Mouse (Mus musculus) liver (tissue): ENCODE measurements around the gene Zbtb7a.
"Not testable (repeated sequence)": the region's sequence is repeated elsewhere in the genome, so short reads cannot be mapped to it uniquely, and the experiment has no call there.

Experiments used
- DNase-seq: peaks from one replicate; pipeline ENCODE4 v3.0.0-alpha.2; 2020; ENCODE audit warnings: mixed read lengths

The Zbtb7a gene

DNA sequence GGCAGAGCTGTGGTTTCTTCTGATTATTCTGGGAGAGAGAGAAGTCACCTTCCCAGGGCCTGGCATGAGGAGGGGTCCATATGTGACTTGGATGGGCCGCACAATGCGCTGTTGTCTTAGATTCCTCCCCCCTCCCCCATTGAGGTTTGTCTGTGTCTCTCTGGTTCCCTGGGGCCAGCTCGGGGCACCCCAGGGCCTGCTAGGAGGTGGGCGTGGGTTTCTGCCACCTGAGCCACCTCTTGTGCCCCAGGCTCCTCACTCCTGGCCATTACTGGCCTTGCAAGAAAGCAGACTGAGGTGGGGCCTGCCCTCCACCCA lies 4.5 kb downstream of the Zbtb7a start:
- no peak for DNase-seq

DNA sequence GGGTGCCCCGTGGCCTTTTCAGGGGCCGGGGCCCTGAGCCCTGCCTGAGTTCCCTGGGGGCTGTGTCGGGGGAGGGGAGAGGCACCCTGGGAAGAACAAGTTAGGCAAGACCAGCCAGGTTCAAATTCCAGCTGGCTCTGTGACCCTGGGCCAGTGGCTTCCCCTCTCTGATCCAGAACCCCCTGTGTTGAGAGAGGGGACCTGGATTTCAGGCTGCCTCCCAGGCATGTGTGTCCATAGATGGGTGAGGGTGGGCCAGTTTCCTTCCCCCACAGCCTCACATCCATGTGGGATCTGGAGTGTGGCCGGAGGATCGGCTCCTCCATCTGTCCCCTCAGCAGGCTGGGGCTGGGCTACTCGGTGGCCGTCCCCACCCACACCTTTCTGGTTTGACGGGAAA lies 5.0 kb downstream of the Zbtb7a start:
- no peak for DNase-seq

DNA sequence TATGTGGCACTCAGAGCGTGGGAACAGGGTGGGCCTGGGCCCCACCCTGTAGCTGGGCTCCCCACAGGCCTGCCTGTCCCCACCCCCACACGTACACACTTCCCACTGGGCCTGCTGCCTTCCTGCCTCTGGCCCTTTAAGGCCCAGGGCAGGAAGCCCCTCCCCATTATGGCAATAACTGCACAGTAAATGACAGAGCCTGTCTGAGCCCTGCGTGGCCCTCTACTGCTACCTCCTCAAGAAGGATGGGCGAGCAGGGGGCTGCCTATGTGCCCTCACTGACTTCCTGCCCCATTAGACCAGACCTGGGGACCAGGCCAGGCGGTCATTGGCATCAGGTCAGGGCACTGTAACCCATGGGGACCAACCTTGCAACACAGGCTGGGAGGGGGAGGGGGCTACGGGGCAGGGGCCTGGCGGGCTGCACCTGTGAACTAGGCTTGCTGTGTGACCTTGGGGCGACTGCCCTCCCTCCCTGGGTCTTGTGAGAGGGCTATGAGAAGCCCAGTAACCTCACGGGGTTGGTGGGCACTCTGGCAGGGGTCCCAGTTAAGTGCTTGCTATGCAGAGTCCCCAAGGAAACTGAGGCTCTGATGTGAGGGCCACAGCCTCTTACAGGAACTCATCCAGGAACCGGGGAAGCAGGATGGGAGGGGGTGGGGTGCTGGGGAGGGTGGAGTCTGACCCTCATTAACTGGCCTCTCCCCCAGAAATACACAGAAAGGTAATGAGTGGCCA lies 5.9 kb downstream of the Zbtb7a start:
- peak; percentile 41 for DNase-seq

DNA sequence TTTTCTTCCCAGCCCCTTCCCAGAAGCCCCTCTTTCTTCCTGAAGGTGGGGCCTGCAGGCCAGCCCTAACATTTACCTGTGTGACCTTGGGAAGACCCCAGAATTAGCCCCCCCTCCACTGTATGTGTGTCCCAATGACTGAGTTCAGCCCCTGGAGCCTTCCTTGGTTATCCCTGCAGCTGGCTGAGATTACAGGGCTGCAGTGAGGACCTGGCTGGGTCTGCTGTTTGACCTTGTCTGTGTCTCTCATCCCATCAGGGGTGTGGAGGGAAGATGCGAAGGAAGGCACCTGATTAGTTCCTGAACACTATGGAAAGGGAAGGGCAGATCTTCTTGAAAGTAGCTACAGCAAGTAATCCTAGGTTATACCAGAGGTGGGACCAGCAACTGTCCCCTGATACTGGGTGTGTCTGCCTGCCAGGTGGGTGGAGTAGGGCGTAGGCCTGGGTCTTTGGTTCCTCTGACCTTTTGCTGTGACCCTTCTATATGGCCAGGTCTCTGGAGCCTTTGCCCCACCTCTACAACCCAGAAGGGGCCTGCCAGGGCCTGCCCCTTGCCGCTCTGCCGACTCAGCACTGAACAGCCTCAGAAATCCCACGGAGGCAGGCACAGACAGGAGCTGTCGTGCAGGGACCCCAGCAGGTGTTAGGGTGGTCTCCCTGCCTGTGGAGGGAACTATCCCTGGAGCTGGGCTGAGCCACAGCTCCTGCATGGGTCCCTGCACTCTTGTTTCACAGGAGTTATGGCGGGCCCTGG lies 6.6 kb downstream of the Zbtb7a start:
- DNase-seq = no peak

DNA sequence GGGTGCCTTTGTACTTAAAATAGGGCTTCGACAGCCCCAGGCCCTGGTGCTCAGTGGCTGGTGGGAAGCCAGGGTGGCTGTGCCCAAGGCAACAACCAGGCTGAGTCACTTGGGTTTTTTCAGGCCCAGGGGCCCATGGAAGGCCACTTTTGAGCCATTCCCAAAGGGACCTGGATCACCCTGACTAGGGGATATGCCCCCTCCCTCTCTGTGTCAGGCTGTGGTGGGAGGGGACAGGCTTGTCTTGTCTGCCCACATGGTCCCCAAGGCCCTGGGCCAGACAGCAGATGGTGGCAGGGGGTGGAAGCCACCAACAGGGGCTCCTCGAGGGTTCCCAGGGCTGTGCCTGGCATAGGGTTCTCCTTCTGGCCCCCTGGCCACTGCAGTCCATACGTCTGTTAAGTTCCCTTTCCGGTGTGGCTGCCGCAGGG lies 7.5 kb downstream of the Zbtb7a start:
- DNase-seq = no peak

DNA sequence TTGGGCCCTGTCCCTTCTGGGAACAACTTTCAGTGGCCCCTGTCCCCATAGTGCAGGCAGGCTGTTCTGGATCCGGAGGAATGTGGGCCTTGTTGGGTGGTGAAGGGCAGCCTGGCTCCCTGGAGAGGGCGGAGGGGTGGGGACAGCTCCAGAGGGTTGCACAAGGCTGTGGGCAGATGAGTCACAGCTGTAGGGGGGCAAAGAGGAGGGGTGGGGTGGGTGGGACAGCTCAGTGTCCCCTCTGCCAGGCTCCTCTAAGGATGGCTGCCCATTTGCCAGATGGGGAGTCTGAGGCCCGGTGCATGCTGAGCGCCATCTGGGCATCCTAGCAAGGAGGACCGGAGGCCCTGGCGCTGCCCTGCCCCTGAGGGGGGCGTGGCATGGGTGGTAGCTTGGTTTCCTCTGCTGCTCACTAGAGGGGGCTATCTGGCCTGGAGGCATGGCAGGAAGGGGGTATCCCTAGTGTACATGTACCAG lies 8.2 kb downstream of the Zbtb7a start:
- no peak for DNase-seq

DNA sequence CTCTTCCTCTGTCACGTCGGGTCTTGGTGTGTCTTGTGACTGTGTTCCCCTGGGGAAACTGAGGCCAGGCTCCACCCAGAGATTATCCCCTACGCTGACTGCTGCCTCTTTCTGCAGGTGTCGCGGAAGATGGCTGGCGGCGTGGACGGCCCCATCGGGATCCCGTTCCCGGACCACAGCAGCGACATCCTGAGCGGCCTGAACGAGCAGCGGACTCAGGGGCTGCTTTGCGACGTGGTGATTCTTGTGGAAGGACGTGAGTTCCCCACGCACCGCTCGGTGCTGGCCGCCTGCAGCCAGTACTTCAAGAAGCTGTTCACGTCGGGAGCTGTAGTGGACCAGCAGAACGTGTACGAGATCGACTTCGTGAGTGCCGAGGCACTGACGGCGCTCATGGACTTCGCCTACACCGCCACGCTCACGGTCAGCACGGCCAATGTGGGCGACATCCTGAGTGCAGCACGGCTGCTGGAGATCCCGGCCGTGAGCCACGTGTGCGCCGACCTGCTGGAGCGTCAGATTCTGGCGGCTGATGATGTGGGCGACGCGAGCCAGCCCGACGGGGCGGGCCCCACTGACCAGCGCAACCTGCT lies 8.9 kb downstream of the Zbtb7a start:
- DNase-seq = no peak

DNA sequence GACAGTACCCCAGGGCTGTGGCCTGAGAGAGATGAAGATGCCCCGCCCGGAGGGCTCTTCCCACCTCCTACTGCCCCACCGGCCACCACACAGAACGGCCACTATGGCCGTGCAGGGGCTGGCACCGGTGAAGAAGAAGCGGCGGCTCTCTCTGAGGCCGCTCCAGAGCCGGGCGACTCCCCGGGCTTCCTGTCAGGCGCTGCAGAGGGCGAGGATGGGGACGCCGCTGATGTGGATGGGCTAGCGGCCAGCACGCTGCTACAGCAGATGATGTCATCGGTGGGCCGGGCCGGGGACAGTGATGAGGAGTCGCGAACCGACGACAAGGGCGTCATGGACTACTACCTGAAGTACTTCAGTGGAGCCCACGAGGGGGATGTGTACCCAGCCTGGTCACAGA lies 9.6 kb downstream of the Zbtb7a start:
- no peak for DNase-seq

DNA sequence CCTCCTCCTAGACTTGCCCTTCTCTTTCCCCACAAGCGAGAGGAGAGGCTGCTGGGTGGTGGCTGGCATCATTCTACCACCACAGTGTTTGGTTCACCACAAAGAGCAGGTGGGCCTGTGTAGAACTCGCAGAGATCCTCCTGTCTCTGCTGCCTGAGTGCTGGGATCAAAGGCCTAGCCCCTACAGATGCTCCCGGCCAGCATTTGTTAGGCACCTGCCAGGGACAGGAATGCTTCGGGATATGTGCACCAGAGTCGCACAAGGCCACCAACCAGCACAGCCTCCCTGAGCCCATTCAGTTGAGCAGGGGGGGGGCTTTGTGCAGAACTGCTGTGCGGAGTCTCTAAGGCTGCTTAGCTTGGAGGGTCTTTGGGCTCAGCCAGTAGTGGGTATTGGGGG lies 10.3 kb downstream of the Zbtb7a start:
- no peak for DNase-seq

DNA sequence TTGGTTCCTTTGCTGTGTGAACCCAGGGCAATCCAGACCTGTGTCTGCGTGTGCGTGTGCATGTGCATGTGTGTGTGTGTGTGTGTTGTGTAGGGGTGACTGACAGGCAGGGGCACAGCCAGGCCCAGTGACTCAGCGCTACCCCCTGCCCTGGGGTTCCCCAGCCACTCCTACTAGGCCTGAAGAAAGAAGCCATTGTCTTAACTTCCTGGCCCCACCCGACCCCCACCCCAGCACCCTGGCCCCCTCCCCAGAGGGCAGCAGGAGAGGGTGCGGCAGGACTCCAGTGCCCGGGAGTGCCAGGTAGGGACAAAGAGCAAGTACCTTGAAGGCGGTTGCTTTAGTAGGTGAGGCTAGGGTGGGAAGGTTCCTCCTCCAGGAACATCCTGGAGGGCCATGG lies 10.8 kb downstream of the Zbtb7a start:
- no peak for DNase-seq

DNA sequence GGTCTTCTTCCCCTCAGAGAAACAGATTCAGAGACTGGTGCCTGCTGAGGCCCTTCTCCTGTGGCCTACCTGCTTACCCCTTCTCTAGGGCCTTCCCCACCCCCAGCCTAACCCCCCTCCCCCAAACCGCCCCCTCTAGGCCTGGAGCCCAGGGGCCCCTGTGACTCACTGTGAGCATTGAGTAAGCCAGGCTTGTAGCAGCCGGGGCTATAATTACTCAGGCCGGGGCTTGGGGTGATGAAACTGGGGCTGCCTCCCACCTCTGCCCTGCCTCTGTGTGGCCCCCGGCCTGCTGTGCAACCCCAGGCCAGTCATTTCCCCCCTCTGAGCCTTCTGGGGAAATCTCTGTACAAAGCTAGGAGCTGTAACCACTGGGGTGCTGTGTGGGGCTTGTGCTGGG lies 11.3 kb downstream of the Zbtb7a start:
- DNase-seq = no peak

DNA sequence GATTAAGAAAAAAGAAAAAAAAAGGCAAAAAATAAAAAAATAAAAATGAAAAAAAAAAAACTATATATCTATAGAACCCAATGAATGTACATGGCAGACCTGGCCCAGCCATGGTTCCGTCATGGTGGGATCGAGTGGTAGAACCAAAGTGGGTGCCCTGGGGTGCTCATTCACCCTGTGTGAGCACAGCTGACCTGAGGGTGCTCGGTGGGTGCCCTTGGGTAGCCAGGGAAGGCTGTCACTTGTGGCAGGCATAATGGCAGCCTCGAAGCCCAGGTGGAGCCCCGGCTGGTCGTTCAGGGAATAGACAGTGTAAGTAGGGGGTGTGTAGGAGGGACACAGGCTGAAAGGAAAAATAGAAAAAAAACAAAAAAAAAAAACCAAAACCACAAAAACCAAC lies 16.2 kb downstream of the Zbtb7a start:
- DNase-seq = no peak

DNA sequence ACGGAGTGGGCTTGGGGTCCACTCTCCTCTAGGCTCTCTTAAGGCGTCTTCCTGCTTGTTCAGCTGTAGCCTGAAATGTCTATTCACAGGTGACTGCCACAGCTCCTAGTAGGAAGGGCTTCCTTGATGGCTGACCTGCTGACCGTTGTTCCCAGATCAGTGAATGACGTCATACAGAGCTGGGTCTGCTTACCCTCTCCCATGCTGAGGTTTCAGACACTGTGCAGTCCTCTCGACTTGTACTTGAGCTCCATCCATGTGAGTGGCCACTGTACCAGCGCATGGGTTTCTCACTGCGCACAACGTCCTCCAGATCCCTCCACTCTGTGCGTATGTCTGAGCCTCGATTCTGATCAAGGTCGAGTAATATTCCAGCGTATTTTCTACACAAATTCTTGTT lies 17.6 kb downstream of the Zbtb7a start:
- DNase-seq = no peak

DNA sequence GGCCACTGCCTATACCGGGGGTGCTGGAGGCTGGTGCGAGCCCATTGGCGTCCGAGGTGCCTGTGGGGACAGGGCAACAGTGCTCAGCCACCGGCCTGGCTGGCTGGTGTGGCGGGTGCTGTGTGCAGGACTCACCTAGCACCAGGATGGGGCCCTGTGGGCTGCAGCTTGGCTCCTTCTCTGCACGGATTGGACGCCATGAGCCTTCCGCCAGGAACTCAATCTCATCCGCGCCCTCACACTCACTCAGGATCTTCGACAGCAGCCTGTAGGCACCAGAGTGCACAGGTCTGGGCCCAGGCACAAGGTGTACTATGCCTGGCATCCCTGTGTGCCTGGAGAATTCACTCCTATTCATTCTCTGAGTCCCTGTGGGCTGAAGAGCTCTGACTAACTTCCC lies 19.3 kb downstream of the Zbtb7a start:
- no peak for DNase-seq

DNA sequence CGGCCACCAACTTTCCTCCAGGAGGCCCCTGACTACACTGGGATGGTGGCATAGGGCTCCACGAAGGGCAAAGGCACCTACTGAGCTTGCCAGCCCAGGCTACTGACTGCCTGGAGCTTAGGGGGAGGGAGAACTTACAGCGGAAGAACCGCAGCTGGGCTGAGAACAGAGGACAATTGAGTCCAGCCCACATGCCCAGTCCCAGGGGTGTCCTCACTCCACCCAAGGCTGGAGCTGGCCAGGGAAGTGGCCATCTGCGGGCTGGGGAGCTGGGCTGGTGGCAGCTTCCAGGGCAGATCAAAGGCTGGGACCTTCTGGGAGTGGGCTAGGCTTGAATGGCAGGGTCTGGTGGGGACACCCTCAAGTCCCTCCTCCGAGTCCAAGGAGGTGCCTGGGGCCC lies 19.7 kb downstream of the Zbtb7a start:
- no peak for DNase-seq

DNA sequence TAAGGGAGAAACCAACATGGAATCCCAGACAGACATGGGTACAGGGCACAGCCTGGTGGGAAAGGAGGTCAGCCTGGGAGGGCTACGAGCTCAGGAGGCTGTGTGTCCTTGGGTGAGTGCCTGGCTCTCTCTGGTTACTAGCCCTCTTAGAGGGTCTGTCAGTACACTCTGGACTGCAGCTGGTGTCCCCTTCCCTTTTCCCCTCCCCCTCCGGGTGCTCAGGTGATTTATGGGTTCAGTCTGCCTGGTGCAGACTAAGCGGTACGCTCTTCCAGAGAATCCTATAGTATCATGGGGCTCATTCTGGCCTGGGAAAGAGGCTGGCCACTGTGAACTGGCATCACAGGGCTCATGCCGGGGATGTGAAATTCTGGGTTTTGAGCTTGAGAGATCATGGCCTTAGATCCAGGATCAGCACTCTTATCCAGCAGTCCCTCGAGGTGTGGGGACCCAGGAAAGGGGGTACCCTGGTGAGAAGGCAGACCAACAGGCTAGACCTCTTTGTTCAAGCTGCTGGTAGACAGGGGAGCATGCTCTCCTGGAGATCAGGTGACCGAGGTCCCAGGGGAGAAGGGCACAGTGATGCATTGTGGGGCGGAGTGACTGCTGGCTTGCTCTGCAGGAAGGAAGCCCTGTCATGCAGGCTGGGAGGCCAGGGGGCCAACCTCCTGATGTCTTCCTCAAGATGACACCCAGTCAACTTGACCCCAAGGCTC lies 26.7 kb downstream of the Zbtb7a start:
- no peak for DNase-seq

DNA sequence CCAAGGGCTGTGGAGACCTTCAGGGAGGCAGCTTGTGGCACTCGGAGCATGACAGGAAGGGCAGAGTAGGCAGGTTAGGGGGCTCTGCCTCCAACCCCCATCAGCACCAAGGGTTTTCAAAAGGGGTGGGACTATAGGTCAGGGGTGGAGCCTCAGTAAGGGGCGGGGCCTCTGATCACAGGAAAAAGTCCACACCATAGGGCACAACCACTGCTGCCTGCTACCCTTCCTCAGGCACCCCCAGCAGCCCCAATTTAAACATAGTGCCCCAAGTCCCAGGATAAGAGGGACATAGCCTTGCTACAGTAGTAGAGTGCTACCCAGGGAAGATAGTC lies 27.3 kb downstream of the Zbtb7a start:
- no peak for DNase-seq

DNA sequence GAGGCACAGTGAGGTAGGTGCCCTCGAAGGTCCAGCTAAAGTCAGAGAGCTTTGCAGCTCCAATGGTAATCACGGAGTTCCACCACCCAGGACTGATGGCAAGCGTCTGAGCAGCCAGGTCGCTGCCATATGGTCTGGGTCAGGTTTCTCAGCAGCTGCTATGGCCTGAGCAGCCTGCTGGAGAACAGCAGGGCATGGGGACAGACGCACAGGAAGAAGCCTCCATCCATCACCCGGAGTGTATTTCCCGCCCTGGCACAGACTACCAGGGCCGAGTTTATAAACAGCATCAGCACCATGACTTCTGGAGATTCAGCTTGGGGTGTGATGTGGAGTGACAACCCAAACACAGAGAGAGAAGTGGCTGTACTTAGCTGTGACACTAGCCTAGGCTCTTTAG lies 30.1 kb downstream of the Zbtb7a start:
- DNase-seq = no peak

DNA sequence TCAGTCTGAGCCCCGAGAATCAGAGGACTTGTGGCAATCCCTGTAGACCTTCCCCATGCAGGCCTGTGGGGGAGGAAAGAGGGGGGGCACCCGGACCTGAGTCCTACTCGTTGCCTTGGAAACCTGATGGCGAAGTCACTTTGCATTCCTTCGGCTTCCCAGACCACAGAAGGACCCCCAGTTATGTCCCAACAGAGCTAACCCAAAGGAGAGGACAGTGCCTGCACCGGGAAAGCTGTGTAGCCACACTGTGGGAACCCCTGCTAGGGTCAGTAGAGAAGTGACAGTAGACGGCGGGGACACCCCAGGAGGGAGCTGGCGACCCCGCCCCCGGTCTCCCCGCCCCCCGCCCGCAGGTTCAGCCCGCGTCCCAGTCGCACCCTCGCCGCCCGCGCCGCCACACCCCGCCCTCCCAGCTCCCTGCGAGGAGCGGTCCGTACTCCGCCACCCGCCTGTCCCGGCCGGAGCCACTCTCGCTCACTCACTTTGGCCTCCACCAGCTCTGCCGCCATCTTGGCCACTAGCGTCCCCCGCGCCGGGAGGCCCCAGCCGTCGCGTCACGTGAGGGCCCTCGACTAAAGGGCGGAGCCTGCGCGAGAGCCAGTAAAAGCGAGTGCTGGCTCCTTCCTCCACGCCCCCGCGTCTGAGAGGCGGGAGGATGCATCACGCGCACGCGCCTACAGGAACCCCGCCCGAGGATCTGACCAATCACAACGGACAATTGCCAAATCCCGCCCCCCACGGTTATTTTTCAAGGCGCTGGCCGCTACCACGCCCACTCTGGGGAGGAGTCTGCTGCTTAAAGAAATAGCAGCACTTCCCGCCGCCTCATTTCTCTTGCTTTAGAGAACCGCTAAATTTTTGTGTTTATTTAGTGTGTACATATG lies 32.4 kb downstream of the Zbtb7a start, which contains the start of gene Pias4:
TSS of gene Pias4 (minus strand) at position 724 of the 887 bp plus-strand sequence.
- DNase-seq = peak; percentile 100

DNA sequence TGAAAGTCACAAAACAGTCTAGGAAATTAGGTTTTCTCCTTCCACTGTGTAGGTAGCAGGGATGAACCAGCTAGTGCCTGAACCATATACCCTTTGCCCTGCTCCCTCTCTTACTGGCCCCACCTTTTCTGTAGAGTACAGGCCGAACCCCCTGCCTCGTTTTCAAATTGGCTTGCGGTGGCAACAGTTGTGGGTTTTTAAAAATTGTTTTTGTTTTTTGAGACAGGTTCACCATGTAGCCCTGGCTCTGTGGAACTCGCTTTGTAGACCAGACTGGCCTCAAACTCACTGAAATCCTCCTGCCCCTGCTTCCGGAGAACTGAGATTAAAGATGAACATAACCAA lies 33.0 kb downstream of the Zbtb7a start:
- DNase-seq = no peak

DNA sequence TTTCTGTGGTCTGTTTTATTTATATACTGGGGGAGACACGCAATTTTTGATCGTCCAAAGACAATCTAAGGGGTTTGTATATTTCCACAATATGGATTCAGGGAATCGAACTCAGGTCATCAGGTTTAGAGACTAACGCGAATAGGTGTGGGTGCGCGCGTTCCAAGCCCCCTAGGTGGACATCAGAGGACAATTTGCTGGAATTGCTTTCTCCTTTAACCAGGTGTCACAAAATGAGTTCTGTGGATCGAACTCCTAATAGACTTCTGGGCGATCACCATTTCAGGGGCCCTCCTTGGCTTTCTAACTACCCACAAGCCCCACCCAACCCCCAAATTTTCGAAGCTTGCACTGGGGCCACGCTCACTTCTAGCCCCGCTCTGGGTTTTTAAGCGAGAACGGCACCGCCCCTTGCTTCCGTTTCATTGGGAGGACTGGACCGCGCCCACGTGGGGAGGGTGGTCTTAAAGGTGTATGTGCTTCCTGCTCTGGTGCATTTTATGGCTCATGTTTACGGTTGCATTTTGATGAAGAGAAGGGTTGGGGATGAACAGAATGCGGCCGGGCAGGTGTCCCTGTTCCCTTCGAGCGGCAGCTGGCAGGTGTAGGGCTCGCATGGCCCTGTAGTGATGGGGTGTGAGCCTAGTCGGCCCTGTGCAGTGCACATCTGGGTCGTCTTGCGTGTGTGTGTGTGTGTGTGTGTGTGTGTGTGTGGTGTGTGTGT lies 33.7 kb downstream of the Zbtb7a start:
- peak; percentile 93 for DNase-seq

DNA sequence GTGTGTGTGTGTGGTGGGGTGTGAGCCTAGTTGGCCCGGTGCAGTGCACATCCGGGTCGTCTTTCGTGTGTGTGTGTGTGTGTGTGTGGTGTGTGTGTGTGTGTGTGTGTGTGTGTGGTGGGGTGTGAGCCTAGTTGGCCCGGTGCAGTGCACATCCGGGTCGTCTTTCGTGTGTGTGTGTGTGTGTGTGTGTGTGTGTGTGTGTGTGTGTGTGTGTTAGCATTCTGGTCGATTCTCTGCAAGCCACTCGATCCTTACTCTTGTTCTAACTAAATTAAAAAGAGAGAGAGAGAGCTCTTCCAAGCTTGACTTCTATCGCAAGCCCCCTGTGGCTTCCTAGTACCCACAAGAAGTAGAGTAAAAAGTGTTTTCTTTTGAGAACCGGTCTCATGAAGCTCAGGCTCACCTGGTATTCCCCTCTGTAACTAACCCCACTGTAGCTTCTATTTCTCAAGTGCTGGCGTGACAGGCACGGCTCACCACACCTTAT lies 34.4 kb downstream of the Zbtb7a start:
- not testable (repeated sequence) for DNase-seq
